Mouse (Mus musculus): Measurements from ENCODE around the gene 1700034I23Rik. TPM values are rescaled to one million over a fixed set of nuclear protein-coding genes. Genes with fewer than 3 reads are reported as not detected.

The 1700034I23Rik gene
- not detected in 2 replicates for polyA plus RNA-seq (2012; ENCODE audit: low replicate concordance)

GRCm38 (mm10) chr3:40902443-40902842 is at the start of gene 1700034I23Rik:
1700034I23Rik (minus strand) TSS chr3:40902543.

GRCm38 (mm10) chr3:40949170-40949902 is 47.0 kb upstream of the 1700034I23Rik start, which contains the start of gene Larp1b:
Larp1b (plus strand) TSS chr3:40949828.

Other genes with a start within 250 kb of the 1700034I23Rik start
- gene Slc25a31, start 193.7 kb downstream of the 1700034I23Rik start, polyA plus RNA-seq (2012; ENCODE audit: low replicate concordance): not detected in 2 replicates
- gene Hspa4l, start 158.0 kb downstream of the 1700034I23Rik start, polyA plus RNA-seq (2012; ENCODE audit: low replicate concordance): 7.4 and 11.5 TPM in 2 replicates
- 15.7 and 16.9 TPM in 2 replicates for gene Plk4, start 102.5 kb downstream of the 1700034I23Rik start, polyA plus RNA-seq (2012; ENCODE audit: low replicate concordance)
- 0.82 and 1.5 TPM in 2 replicates for gene Mfsd8, start 55.7 kb downstream of the 1700034I23Rik start, polyA plus RNA-seq (2012; ENCODE audit: low replicate concordance)
- gene Abhd18, start 55.6 kb downstream of the 1700034I23Rik start, polyA plus RNA-seq (2012; ENCODE audit: low replicate concordance): 0.12 and 0.68 TPM in 2 replicates
- gene Larp1b, start 47.3 kb upstream of the 1700034I23Rik start, polyA plus RNA-seq (2012; ENCODE audit: low replicate concordance): 27.0 and 50.4 TPM in 2 replicates
- gene Pgrmc2, start 180.5 kb upstream of the 1700034I23Rik start, polyA plus RNA-seq (2012; ENCODE audit: low replicate concordance): 18.1 and 27.0 TPM in 2 replicates